Mouse (Mus musculus) mouse embryonic stem cell (cell line): ENCODE results near the gene Enho.

Source experiments
- in situ Hi-C, 2 experiments: fragments of 300-500 bp; cut with MboI; formaldehyde crosslinking; loops; 1 replicate in 1 of 2; 3 replicates in 1 of 2; pipeline ENCODE4 v1.14.3; 2019 to 2020; ENCODE audit warnings: low sequenced_read_pairs in 2 of 2, low pct_unique_long_range_greater_than_20kb in 1 of 2, mixed read lengths in 1 of 2; ENCODE audit not compliant: unreplicated experiment in 1 of 2

Enho gene

DNA sequence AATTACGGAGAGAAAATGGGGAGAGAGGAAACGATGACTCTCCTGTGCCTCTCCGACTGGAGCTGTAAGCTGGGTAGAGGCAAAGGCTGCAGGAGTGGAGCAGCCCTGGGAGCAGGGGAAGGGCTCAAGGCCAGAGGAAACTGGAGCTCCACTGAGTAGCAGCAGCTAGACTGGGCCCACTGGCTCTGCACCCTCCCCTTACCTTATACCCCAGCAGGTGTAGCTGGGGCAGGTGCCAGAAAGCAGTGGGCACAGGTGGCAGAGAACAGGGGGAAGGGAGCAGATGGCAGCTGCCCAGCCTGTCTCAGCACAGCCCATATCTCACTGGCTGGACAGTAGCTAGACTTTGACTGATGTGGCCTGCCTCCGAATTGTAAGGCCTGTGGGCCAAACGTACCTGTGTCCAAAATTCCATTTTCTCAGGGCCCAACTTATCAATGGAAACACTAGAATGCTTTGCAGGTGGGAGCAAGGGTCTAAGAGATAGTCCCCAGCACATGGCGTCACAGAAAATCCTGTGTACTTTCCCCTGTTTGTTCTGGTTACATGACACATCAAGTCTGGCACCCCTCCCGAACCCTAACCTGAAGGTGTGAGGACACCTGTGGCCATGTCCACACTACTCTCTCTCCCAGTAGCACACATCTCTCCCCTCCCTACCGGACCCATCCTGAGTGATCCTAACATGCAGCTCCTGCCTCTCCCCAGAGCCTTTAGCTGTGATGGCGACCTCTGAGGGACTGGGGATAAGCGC, 3.1 kb downstream of the Enho start:
- in situ Hi-C loops = no loop called here

DNA sequence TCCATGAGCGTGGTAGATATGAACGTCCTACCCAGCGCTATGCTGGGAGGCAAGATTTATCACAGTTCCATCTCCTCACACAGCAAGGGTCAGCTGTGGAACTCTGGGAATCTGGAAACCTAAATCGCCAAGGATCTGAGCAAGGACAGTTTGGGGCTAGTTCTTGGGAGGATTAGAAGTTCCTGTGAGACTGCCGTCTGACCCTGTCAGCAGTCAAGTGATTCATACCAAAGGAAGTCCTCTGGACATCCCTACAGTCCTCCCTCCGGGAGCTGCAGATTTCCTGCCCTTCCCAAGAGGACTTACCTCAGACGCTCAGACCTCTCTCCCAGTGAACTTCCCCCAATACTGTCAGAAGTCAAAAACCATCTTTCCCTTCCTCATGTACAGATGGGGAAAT, 3.8 kb downstream of the Enho start:
- in situ Hi-C loops = no loop called here

DNA sequence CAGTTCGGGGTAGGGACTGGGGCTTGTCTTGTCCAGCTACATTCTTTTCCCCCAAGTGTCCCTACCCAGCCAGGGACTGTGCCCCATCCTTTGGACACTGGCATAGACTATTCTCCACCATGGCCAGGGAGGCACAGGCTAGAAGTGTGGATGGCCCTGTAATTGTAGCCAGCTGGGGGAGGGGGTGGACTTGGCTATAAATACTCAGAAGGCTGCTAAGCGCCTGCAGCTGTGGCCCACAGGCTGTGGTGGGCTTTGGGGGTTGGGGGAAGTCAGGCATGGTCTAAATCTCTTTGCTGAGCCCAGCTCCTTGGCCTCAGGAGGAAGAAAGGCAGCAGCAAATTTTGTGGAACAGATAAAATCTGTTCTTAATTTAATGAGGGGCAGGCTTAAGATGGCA, 4.2 kb downstream of the Enho start:
- in situ Hi-C loops = no loop called here

DNA sequence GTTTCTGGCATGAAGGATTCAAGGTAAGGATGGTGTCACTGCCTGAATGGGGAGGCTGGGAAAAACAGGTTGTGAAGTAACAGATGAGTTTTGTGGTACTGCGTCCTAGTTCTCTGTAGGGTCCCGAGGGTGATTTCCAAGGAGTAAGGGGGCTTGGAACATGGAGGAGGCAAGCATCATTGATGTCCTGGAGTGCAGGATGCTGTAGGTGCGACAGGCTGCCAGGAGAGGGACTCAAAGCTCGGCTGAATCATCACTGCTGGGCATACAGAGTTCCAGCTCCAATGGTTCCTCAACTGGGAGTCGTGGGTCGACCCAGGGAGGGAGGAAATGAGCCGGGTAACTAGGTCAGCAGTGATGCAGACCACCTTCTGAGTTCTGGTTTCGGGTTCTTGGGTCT, 4.9 kb downstream of the Enho start:
- in situ Hi-C loops = no loop called here

DNA sequence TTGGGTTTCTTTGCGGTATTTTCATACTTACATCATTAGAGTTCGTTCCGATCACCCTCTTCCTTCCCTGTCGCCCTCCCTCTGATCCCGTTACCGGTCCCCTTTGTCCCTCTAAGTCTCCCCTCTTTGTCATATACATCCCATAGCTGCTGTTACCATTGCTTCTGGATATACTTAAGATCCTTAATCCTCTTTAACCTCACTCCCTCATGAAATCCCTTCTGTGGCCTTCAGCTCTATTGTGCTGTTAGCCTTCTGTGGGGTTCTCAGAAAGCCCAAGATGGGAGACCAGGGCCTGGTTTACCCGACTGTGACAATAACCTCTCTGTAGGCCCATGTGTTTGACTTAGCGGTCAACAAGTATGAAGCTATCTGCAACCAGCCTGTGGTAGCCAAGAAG, 5.5 kb downstream of the Enho start:
- in situ Hi-C loops = no loop called here

GRCm38 (mm10) chr4:41633001-41633400, 7.1 kb downstream of the Enho start:
- in situ Hi-C loops = no loop called here

DNA sequence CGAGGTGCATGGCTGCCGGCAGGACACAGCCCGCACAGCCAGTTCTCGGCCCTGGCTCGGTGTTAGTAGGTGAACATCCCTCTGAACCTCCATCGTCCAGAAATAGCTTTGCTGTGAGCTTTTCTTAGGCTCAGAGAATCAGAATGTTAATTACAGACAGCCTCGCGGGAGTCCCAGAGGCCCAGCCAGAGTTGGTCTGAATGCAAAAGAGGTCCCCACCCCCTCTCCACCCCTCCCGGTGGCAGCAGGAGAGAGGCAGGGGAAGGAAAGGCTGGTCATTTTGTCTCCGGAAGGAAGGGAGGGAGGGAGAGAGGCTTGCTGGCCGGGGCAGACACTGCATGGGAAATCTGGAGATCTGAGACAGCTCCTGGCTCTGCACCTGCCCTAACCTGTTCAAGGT, 8.7 kb downstream of the Enho start:
- in situ Hi-C loops = no loop called here

DNA sequence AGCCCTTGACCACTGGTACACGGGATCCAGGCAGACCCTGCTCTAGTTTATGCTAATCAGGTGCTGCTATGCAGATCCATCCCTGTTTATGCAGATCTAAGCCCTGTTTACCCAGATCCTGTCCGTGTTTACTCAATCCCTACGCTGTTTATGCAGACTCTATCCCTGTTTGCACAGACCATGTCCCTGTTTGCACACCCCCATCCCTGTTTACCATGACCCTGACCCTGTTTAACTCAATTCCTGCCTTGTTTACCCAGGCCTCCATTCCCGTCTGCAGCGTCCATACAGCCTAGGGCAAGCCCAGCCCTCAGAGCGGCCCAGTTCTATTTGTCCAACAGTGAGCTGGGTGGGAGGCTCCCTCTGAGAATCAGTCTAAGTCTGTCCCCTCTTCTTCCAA, 9.9 kb downstream of the Enho start:
- in situ Hi-C loops = no loop called here

GRCm38 (mm10) chr4:41628202-41628927, 11.8 kb downstream of the Enho start:
- in situ Hi-C loops = no loop called here

GRCm38 (mm10) chr4:41622071-41622470, 18.1 kb downstream of the Enho start:
- in situ Hi-C loops = no loop called here

DNA sequence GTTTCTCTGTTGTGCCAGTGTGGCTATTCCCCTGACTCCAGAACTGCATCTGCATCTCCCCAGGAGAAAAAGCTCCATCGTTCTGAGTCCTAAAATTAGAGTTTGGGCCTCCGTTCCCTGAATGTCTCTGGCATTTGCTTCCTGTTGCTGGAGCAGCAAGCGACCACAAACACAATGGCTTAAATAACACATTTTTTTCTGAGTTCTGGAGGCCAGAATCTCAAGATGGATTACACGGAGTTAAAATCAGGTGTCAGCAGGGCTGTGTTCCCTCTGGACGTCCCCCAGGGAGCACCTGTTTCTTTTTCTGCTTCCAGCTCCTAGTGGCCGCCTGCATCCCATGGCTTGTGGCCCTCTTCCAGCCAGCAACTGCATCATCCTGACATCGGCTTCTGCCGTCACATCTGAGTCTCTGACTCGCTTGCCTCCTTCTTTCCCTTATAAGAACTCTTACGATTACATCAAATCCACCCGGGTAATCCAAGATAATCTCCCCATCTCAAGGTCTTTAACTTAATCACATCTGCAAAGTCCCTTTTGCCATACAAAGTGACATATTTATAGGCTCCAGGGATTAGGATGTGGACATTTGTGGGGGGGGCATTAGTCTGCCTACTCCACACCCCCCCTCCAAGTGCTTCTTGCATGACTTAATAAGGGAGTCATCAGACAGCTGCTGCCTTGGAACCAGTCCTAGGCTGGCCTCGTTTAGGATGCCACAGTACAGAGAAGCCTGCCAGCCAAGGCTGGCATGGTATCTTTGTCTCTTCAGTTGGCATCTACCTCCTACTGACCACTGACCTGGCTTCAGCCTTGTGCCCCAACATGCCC, 21.0 kb downstream of the Enho start:
- in situ Hi-C loops = no loop called here

- in situ Hi-C loops = no loop called here
Measured at GRCm38 (mm10) chr4:41615661-41616599, 24.2 kb downstream of the Enho start.

- in situ Hi-C loops = loop anchor here in 1 of 2 experiments (5.0 kb wide), 1 partner anchor 72 kb away; no protein-coding TSS in a partner anchor
Measured at GRCm38 (mm10) chr4:41614156-41614555, 26.0 kb downstream of the Enho start.

- in situ Hi-C loops = loop anchor here in 1 of 2 experiments (5.0 kb wide), 1 partner anchor 70 kb away; no protein-coding TSS in a partner anchor
Measured at GRCm38 (mm10) chr4:41612166-41612565, 28.0 kb downstream of the Enho start.

DNA sequence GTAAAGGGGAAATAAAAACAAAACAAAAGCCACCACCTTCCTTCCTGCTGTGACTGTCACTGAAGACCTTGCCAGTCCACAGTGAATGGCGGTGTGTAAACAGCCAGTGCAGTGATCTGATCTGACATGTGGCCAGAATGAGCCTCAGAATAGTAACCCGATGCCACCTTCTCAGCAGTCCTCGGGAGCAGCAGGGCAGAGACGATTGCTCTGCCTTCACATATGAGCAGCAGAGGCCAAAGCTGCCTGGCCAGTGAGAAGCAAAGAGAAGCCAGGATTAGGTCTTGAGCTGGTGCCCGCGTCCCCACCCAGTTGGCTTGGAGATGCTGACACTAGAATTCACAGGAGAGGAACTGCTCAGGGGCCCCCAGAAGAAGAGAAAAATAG, 29.5 kb downstream of the Enho start:
- in situ Hi-C loops = loop anchor here in 1 of 2 experiments (5.0 kb wide), 1 partner anchor 68 kb away; no protein-coding TSS in a partner anchor

GRCm38 (mm10) chr4:41609681-41610593, 30.2 kb downstream of the Enho start:
- in situ Hi-C loops = loop anchor here in 1 of 2 experiments (5.0 kb wide), 1 partner anchor 68 kb away; no protein-coding TSS in a partner anchor

DNA sequence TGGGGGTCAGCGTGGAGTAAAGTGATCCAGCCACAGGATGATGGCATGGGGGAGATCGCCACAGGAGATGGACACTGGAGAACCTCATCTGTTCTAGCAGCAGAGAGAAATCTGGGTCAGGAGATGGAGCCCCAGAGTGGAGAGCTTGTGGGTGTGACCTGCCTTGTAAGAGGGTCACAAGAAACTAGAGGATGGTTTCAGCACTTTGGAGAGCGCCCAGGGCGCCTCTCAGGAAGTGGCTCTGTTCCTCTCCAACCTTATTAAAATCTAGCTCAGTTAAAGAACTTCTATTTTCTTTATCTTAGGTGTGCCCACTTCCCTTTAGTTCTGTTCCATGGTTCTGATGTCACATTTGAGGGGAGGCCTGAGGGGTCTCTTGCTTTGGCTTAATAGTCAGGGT, 33.3 kb downstream of the Enho start:
- in situ Hi-C loops = no loop called here
